Mouse (Mus musculus): ENCODE measurements around the gene Gm12355.

Gm12355 gene

DNA sequence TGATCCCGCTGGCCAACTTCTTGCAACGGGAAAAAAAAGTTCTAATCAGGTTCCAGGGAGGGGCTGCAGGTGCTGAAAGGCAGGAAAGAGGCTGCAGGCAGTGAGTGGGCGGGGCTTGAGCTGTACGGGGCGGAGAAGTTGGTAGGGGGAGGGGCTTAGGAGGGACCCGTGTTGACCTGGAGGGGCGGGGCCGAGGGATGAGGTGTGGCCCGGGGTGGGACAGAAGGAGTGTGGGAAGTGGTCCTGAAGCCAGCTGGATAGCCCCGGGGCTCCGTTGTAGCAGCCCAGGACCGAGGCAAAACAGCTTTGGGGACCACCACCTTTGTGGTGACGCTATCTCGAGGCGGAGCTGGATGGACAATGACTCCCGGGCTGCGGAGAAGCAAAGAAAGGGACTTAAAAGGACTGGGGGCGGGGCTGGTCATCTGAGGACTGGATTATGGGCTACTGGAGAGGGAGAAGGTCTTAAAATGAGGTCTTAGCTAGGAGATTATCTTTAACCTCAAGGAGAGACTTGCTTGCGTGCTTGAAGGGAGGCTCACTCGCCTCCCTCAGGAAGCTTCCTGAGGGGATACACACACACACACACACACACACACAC is 23.3 kb downstream of the Gm12355 start:
- peak in 1 of 2 experiments; percentile 18 for DNase-seq (ENCODE audit: low spot score in 2 of 2)

DNA sequence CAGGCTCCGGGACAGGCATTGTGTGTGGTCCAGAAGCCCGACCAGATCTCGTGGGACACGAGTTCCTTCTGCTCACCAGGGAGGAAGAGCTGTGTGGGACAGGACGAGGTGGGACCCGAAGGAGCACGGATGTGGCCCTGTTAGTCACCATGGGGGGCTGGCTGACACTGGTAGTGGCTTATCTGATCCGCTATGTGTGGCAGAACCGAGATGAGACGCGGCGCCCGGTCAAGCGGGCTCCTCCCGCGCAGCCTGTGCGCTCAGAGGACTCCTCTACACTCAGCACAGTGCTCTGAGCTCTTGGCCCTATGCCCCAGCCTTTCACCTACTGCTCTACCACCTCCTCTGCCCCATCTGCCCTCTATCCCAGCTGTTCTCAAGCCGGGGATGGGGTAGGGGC is 26.2 kb downstream of the Gm12355 start:
- DNase-seq (ENCODE audit: low spot score in 2 of 2) = no peak

DNA sequence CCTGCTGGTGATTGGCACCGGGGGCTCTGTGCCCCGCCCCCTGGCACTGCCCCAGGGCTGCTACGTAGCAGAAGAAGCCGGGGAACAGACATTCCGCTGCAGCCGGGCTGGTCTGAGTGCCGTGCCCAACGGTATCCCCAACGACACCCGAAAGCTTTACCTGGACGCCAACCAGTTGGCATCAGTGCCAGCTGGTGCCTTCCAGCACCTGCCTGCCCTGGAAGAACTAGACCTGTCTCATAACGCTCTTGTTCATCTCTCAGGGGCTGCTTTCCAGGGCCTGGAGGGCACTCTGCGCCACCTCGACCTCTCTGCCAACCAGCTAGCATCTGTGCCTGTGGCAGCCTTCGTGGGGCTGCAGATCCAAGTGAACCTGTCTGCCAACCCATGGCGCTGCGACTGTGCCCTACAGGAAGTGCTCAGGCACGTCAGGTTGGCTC is 26.6 kb downstream of the Gm12355 start:
- no peak for DNase-seq (ENCODE audit: low spot score in 2 of 2)

DNA sequence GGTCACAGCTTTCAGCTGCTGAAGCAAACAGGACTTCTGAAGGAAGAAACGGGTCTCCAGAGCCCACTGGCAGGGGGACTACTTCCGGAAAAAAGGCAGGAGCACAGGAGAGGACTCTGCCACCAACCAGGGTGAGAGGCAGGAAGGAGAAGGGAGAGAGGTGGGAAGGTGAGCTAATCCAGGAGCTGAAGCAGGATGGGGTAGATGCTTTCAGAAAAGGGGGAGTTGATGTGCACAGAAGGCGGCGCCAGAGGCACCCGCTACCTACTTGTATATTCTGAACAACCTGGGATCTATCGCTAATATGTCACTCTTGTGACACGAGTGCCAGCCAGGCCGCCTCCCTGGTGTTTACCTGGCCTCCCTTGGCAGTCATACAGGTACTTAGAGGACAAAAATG is 27.5 kb downstream of the Gm12355 start, which contains the start of gene Lrrc3c:
Gene Lrrc3c (plus strand): TSS at position 301 of the 400 bp plus-strand sequence.
- no peak for DNase-seq (ENCODE audit: low spot score in 2 of 2)

DNA sequence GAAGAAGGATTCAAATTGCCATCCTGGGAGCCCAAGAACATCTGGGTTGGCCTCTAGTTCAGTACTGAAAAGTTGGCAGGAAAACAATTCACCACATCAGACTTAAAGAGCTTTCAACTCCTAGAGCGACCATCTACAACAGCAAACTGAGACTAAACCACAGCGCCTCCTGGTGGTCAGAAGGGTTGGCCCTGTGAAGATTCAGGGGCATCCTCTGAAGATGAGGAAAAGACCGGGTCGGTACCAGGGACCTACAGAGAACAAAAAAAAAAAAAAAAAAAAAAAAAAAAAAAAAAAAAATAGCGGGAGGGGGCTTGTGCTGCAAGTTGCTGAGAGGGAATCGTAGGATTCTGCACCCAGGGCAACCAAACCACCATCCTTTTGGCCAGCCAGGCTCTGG is 28.1 kb downstream of the Gm12355 start:
- DNase-seq (ENCODE audit: low spot score in 2 of 2) = no peak

DNA sequence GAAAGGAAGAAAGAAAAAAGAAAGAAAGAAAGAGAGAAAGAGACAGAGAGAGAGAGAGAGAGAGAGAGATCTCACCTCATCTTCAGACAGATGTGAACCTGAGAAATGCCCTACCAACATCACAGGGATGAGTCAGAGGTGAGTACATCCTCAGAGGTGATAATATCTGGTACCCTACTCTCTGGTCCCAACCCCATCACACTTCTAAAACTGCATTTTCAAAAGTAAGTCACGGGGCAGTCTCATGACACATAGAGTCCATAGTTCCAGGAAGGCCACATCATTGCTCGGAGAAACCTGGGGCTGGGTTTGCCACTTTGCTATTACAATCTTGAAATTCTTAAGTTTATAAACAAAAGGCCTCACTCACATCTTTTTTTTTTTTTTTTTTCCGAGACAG is 29.5 kb downstream of the Gm12355 start:
- no peak for DNase-seq (ENCODE audit: low spot score in 2 of 2)

DNA sequence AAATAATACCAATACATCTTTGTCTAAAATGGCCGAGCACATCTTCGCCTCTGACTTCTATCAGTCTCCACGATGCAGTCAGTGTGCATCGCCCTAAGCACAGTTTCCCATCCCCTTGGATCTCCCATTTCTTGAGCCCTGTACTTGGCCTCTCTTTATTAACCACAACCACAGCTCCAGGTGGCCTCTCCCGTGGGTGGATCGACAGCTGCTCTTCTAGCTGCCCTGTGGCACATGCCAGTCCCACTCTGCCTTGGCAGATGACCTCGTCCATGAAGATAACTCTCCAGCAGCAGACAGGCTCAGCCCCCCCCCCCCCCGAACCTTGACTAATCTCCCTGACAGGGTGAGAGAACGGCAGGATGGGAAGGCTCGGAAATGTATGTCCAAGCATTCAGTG is 30.0 kb downstream of the Gm12355 start:
- no peak for DNase-seq (ENCODE audit: low spot score in 2 of 2)

DNA sequence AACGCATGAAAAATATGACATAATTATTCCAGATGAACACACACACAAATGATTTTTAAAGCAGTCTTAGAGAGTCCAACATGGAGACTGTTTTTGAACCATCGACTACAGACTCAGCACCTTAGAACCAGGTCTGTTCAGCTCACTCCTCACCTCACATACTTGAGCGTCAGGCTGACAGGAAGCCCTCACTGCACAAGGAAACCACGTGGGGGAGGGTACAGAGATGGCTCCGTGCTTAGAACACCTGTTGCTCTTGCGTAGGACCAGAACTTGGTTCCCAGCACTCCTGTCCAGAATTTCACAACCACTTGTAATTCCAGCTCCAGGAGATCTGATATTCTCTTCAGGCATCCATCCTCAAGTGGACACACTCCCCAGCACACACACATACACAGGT is 30.4 kb downstream of the Gm12355 start:
- DNase-seq (ENCODE audit: low spot score in 2 of 2) = no peak

DNA sequence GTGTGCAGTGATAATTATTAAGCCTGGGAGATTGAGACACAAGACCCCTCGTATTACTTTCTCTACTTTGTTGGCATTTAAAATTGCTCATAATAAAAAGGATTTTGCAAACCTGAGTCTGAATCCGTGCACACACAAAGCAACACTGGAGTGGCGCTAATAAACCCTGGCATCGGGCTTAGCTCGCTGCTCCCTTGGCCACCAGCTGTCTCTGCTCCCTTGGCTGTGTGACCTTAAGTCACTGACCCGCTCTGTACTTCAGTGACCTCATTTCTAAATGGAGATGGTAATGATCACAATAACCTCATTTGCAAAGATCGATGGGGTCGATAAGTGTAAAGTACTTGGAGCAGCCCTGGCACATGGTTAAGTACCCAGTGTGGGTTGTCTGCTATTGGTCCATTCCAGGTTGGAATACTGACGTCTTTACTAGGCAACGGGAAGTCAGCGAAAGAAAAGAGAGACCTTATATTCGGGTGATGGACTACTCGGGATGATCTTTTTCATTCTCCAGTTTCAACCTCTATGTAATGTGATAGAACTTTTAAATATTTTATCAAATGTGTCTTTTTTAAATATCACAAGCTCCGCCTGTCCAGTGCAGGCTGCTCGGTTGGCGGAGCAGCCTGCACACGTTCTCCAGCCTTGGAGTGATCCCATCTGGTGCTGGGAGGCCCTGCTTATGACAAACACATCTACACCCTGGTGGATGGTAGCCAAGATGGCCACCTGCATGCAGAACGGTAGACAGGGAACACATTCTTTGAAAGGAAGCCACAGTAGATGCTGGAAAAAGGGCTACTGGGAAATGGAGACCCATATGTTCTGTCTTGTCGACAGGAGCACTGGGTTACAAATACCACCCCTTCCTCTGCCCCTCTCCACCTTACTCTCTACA is 34.7 kb downstream of the Gm12355 start:
- no peak for DNase-seq (ENCODE audit: low spot score in 2 of 2)

DNA sequence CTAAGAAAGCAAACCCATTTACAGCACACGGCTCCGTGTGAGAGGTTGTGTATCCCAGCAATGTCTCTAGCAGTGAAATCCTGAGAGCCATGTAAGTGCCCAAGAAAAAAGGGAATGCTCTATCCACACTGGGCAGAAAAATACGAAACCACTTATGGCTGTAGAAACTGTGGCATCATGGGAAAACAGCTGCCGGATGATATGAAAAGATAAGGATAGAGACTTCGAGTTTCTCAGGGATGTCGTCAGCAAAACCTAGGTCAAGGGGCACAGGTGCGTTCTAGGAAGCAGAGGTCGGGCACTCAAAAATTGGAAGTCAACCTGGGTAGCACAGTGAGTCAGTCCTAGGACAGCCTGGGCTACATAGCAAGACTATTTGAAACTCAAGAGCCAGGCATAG is 36.2 kb downstream of the Gm12355 start:
- DNase-seq (ENCODE audit: low spot score in 2 of 2) = no peak

DNA sequence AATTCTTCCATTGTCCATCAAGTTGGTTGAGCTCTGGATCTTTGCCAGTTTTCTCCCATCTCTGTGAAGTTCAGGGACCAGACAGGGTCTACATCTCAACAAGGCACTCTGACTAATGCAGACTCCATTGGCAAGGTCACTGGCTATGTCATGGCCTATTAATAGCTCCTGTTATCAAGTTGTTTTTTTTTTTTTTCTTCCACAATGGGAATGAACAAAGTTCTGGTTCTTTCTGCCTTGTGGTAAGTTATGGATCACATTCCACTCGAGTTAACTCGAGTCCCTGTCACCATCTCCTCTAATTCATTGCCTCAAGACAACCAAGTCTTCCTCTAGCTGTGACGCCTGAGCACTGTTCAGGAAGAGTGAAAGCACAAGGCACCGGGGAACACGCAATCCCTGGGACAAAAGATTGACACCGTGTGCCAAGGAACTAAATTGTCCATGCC is 36.6 kb downstream of the Gm12355 start:
- DNase-seq (ENCODE audit: low spot score in 2 of 2) = no peak

DNA sequence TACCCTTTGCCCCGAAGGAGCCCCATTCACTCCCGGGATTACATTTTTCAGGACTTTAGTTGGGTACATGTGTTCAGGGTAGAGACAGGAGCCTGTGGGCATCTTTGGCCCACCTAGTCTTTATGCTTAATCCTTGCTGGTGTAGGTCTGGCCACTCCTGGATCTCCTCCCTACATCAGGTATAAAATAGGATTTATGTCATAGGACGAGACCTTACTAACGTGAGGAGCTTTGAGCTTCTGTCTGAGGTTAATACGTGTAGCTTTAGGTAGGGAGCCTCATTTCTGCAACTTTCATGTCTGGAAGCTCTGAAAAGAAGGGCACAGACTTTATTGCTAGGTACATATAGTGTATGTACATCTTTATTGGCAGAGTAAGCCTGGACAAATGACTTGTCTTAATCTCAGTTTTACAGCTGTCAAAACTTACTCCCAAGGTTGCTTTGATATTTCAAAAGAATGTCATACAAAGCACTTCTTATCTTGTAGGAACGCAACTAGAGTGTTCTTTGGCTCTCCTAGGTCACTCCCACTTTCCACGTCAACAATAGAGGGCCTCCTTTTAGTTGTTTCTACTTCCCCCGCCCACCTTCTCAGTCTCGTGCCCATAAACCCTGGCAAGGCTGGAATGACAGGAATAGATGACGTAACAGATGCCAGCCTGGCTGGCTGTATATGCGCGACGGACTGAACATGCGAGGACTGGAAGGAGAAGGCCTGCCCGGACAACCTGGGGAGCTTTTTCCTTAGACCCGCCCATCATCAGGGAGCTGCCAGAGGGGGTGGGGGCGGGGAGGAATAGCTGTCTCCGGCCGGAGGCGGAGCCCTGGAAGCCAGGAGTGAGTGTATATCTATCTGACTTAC is 37.5 kb downstream of the Gm12355 start:
- peak; percentile 71 to 75 for DNase-seq (ENCODE audit: low spot score in 2 of 2)

DNA sequence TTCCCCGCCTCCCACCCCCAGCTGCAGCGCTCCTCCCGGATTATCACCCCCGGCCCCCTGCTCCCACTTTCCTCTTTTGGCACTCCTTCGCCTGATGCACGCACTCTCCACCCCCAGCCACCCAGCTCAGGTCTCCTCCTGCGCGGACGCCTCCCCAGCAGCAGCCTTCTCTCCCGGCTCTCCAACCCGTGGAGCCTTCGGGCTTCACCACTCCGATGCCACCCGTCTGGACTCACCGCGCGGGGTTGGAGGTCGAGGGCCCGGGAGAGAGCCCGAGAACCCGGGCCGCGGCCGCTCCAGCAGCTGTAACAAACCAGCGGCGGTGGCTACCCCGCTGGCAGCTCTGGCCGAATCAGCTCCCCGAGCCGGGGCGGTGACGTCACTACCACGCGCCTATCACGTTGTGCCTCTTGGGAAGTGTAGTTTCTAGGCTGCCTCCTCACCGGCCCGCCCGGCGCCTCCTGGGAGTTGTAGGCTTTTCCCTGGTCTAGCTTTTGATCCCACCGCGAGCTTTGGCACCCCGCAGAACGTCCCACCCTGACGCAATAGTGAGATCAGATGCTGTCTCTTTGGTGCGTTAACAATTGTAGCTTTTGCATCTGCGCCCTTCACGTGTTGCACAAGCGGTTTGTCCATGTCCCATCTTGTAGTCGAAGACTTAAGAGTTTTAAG is 38.4 kb downstream of the Gm12355 start, which contains the start of gene Ormdl3:
Gene Ormdl3 (minus strand): TSS at position 477 of the 672 bp plus-strand sequence.
- DNase-seq (ENCODE audit: low spot score in 2 of 2) = peak; percentile 97 to 99

DNA sequence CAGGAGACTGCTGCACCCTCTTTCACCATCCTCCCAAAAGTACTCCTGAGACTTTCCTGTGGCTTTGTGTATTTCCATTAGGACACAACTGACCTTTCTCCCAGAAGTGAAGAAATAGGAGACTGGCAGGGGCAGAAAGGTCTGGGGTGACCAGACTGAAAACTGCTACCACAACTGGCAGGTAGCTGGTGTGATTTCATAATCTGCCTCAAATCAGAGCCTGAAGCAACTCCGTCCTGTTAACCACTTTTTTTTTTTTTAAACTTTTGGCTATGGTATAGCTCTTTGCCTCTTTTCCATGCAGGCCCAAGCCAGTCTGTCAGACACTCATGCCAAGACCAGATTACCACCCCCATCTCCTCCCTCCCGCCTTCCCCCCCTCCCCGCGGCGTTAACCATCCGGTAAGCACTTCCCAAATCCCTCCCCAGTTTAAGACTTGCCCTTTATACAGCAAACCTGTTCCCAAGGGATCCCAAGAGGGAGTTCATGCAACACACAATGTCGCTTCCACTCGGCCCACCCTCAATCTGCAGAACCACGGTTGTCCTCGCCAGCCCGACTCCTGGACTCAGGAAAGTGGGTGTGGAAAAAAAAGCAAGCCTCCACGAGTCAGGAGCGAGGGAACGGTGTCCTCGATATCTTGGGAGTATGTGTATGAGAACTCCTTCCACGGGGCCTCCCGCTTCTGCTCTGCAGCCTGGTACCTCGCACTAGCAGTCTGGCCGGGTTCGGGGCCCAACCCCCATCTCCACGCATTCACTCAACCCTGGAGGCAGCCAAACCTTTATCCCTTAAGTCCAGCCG is 39.2 kb downstream of the Gm12355 start:
- DNase-seq (ENCODE audit: low spot score in 2 of 2) = no peak

DNA sequence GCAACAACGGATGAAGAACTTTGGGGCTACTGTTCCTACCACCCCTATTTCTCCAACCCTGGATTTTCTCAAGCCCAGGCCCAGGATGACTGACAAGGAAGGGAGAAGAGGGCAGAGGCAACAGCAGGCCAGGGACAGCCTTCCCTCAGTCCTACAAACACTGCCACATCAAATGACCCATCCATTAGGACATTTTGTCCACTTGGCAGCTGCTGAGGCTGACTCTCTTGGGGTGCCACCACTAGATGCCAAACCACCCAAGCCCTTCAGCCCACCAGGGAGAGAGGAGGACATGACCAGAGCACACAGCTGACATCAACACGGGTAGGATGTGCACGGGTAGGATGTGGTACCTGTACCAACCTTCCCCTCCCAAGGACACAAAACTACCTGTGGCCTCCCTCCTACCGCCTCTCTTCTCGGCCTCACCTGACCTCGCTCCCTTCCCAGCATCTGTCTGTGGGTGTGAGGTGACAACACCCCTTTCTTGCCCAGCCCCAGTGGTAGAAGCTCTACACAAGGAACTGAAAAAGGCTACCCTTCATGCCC is 40.8 kb downstream of the Gm12355 start:
- no peak for DNase-seq (ENCODE audit: low spot score in 2 of 2)

DNA sequence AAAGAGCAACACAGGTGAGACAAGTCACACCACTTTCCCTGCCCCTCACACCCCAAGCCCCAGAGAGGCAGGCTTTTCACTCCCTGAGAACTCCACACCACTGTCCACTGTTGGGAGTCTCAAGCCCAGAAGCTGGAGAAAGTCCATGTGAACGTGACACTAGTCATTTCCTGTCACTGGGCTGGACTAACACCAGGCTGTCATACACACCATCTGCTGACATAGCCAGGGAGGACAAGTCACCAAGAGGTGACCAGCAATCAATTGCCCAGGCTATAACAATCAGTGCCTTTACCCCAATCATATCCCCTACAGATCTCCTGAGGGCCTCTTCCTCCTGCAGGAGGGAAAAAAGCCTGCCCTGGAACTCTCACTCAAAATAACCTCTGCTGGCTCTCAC is 41.3 kb downstream of the Gm12355 start:
- DNase-seq (ENCODE audit: low spot score in 2 of 2) = no peak

DNA sequence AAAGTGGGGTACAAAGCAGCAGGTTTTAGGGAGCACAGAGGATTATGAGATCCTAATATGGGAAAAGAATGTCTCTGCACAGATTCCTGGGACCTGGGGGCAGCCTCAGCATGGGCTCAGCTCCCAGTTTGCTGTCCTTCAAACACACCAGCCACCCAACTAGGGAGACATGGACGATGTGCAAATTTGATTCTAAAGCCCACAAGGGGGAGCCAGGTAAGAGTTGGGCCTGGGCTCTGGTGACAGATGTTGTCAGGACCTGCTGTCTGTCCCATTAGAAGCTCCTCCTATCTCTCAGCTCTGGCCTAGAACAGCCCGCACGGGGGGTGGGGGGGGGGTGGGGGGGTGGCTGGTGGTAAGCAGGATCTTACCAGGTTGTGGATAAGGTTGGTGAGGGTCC is 41.9 kb downstream of the Gm12355 start:
- DNase-seq (ENCODE audit: low spot score in 2 of 2) = no peak

DNA sequence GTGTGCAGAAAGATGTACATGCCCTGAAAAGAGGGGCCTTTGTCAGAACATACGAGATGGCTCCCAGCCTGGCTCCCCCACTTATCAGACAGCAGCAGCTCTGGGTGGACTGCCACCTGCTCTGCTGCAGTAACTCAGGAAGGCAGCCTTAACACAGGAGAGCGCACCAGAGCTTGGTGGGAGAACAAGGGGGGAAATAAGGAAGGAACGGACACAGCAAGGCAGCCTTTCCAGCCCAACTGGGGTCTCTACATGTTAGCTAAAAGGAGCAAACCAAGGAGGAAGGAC is 42.3 kb downstream of the Gm12355 start:
- DNase-seq (ENCODE audit: low spot score in 2 of 2) = no peak

DNA sequence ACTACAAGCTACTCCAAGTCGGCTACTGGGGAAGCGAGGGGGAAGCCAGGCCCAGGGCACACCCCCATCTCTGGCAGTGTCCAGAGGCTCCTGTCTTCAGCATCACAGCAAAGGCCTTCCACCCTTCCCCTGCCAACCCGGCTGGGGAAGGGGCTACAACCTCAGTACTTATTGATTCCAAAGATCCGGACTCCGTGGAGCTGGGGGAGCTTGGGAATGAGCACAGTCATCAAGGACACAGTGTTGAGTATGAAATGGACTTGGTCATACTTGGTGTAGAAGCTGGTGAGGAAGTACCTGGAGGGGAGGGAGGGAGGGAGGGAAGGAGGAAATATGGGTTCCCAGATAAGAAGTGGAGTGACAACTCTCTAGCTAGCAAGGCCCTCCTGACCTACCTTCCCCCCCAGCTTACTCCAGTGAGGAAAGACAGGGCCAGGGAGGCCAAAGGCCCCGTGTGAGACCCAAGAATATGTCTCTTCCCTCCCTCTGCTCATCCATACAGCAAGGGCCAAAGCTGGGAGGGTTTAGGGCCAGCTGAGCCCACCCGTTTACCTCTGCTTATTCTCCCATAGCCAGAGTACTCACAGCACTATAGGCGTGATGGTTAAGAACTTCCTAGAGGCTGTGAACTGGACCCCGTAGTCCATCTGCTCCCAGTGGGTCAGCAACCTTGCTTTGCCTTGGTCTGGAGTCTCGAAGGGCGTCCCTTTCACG is 42.8 kb downstream of the Gm12355 start:
- no peak for DNase-seq (ENCODE audit: low spot score in 2 of 2)

DNA sequence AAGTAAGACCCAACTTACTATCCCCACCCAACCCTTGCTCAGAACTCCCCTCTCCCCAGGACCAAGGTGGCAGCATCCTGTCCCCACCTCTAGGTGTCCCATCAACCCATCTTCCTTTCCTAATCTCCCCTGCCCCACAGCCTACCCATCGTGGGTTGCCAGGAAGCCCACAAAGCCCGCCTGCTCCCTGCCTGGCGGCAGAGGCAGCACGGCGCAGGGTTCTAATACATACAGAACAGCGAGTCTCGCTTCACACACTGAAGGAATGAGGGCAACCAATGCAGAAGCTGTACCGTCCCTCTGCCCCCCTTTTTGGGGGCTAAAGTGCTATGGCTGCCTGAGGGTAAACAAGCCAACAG is 43.5 kb downstream of the Gm12355 start:
- no peak for DNase-seq (ENCODE audit: low spot score in 2 of 2)

Measured in urinary bladder, postnatal 4 days (tissue).